Mouse (Mus musculus) G1E-ER4 (cell line): ENCODE measurements around the gene Hes2. TPM values are rescaled to one million over a fixed set of nuclear protein-coding genes. Genes with fewer than 3 reads are reported as not detected.

Experiments used
- GATA1 ChIP-seq: IDR thresholded peaks from one replicate; pipeline ENCODE4 v1.8.0; 2012; ENCODE audit warnings: low read length, inconsistent platforms
- polyA plus RNA-seq: library from polyadenylated mRNA; stranded (reverse); fragments of >175 nt; gene quantifications from 2 replicates; pipeline ENCODE4 v1.2.3, GENCODE M21; 2012

Hes2 gene
- polyA plus RNA-seq, 1 experiment: 0.14 TPM

DNA sequence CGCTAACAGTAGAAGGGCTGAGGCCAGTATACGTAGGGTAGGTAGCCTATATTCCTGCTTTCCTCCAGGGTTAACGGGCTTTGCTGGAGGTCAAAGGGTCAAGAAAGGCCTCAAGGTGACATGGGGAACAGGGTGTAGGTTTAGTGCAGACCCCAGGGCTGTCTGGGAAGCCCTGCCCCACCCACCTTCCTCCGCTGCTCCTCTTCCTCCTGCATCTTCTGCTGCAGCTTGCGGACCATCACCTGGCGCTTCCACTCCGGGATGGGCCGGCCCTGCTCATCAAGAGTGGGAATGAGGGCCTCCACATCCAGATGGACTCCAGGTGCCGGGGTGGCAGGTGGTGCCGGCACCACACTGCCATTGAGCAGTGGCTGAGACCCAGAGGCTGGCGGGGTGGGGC is 30.8 kb upstream of the Hes2 start:
- TF ChIP-seq GATA1: no peak

DNA sequence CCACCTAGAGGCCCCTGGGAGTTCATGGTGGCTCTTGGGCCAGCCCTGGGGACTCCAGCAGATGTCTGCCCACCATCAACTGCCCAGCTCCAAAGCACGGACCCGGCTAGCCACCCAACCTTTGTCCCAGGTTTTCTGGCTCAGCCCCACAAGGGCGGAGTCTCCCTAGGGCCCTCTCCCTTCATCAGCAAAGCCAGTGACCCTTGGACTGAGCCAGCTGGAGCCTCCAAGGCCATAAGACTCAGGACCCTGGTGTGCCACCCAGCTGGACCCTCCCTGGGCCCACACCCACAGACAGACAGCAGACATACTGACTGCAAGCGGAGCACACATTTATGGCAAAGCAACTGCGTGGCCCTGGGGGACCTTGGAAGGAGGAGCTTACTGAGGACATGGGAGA is 29.9 kb upstream of the Hes2 start:
- TF ChIP-seq GATA1: no peak

DNA sequence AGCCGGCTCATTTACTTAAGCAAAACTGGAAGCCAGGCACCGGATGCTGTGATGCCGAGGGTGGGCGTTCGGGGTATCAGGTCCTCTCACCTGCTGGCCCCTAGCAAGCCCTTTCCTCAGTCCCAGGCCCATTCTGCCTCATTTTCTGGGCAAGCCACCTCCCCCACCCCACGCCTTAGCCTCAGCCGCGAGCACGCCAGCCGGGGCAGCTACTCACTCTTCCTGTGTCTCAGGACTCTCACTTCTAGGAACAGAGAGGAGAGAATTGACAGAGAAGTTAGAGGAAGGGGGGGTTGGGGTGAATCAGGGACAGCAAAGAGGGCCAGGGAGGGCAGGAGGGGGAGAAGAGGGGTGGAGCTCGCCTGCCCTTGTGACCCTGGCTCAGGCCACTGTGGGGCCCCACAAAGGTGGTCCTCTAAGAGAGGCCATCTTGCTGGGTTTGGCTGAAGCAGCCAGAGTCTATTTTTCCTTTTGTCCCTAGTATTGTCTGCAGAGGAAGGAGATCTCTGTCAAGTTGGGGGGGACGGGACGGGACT is 29.2 kb upstream of the Hes2 start:
- no peak for TF ChIP-seq GATA1

DNA sequence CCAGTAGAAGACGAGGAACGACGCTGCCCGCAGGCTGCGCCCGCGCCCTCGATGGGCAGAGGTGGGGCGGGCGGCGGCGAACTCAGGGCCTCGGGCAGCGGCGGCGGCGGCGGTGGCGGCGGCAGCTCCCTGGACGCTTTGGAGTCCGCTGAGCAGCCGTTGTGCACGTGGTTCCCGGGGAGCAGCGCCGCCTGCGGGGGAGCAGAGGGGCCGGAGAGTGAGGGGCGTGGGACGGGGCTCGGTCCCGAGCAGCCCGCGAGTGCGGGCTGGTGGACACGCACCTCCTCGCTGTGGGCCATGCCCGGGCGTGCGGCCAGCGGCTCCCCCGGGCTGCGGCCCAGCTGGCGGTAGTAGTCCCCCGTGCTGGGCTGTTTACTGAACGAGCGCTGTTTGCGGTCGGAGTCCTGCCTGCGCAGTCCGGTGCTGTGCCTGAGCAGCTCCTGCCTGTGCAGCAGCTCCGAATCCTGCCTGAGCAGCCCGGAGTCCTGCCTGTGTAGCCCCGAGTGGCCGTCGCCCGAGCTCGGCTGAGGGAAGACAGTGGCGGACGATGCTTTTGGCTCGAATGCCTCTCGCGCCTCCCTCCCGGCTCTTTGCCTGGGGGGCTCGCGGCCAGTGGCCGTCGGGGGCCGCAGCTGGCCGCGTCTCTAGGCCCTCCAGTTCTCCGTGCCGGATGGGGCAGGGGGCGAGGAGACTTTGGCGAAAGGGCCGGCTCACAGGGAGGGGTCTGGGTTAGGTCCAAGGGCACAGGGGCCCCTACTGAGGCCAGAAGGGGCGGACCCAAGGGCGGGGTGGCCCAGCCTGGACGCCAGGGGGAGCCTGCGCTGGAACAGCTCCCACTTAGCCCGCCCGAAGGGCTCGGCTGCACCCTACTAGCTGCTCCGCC is 27.7 kb upstream of the Hes2 start:
- TF ChIP-seq GATA1: no peak

DNA sequence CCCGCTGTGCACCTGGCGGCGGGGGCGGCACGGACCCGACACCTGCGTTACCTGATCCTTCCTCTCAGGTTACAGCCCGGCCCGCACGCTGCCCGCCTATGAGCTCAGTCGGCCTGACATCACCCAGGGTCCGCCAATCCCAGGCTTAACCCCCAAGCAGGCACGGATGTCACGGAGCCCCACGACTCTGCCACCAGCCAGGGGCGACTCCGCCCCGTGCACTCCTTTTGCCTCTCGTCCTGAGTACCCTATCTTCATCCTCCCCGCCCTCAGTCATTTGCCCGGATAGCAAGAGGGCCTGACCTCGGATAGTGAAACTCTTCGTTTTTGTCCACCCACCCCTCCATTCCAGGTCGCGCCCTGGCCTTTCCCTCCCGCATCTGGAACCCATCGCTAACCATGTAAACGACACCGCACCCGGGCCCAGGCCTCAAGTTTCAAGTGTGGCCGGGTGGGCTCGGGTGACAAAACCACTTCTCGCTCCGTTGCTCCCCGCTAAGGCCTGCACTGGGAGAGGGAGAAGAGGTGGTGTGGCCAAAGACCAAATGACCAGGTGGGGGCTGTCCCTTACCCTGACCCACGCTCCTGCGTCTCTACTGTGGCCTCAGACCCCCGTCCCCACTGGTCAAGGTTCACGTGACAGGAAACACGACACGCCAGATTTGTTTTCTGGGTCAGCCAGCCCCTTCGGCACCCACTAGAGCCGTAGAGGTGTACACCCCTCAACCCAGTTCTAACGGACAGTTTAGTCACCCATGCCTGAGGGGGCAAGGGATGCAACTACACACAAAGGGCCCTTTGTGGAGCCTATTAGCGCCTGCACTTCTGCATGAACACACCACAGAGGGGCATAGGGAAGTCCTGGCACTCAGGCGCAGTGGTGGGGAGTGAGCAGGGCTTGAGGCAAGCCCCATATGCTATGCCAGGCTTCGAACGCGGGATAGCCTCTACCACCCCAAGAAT is 26.6 kb upstream of the Hes2 start:
- TF ChIP-seq GATA1: no peak

DNA sequence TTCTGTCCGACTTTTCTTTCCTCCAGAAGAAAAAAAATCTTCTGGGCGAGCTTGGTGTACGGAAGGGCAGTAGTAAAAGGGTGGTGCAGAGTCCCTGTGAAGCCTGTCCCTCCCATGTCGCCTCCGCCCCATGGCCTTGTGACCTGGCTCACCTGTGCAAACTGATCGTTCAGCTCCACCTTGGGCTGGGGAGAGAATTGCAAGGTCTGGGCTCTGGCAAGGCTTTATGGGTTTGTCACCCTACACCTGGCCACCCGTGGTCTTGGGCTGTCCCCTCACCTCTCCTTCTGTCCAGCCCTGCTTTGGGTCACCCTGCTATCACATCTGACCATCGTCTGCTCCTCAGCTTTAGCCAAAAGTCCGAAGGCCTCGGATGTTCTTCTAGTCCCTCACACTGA is 25.9 kb upstream of the Hes2 start:
- TF ChIP-seq GATA1: no peak

DNA sequence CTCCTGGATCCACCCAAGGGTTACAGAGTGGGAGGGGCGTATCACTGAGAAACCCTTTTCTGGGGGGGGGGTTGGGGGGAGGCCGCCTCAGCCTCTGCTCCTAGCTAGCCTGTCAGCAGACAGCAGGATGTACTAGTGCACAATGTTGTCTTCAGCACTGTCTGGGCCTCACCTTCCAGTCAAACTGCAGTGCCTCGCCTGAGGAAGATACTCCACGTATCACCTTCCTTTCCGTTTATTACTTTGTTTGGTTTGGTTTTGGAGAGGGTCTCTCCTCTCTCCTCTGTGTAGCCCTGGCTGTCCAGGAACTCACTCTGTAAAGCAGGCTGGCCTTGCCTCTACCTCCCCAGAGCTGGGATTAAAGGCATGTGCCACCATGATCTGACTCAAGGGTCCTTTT is 25.5 kb upstream of the Hes2 start:
- no peak for TF ChIP-seq GATA1

DNA sequence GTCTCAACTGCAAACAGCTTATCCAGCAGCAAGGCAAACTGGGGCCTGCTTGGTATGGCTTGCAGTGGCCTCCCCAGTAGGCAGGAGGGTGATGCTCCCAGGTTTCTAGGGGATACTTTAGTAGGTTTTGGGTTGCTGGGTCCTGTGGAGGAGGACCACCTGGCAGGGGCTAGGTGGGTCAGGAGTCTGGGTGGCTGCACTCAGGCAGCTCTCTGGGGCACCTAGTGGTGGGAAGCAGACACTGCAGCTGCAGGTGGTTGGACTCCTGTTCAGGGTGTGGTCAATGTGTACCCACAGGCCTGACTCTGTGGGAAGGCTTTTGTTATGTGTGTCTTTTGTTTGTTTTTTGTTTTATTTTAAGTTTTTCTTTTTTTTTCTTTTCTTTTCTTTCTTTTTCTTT is 24.2 kb upstream of the Hes2 start:
- TF ChIP-seq GATA1: no peak

DNA sequence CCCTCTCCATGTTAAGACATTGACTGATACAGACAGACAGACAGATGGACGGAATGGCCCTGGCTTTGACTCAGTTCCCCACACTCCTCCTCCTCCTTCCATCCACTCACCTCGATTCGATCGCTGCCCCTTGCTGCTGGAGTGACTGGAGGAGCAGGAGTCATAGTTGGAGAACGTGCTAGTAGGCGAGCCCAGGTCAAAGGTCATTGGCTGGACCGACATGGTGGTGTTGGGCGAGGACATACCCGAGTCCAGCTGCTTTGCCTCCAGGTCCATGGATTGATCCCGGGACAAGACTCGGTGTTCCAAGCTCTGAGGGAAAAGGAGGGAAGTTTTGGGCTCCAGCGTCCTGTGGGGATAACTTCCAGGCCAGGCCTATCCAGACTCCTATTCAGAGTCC is 23.3 kb upstream of the Hes2 start:
- no peak for TF ChIP-seq GATA1

DNA sequence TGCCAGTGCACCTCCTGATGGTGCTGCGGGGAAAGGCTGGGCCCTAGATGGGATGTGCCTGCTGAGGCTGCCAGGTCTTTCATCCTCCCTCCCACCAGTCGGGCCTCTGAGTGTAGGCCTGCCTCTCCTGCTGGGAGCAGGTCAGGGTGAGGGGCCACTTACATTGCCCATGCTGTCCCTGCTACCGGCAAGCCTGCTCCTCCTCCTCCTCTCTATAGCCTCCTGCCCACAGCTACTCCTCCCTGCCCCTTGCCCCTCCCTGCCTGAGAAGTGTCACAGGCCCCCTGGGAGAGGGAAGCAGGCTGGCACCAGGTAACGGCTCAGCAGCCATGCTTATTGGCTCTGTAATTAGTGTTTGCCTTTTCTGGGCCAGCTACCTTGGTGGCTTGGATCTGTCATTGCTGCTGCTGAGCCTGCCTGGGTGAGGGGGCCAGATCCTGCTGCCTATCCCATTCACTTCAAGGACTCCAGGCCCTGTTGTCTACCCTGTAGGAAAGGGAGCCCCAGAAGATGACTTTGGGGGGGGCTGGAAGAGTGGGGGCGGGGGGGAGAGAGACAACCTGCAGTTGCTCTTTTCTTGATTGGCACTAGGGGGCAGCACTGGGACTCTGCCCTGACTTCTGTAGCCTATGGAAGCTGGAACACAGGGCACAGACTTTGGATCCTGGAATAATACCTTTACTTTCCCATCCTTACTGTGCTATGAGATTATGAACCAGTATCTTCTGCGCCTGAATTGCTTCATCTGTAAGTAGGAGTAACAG is 22.4 kb upstream of the Hes2 start:
- TF ChIP-seq GATA1: no peak

DNA sequence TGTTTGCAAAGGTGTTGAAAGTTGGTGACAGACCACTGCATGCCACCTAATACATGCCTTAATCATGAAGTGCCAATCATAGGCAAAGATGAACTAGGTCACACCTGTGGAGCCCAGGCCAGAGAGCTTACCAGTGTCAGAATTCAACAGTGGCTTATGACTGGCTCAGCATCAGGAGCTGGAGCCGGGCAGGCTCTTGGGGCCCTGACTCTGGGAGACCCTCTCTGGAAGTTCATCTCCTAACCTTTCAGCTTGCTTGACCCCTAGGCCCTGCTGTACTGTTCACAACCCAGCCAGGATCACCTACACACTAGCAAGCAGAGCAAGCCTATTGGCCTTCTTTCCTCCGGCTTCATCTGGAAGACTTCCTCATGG is 21.8 kb upstream of the Hes2 start:
- no peak for TF ChIP-seq GATA1

DNA sequence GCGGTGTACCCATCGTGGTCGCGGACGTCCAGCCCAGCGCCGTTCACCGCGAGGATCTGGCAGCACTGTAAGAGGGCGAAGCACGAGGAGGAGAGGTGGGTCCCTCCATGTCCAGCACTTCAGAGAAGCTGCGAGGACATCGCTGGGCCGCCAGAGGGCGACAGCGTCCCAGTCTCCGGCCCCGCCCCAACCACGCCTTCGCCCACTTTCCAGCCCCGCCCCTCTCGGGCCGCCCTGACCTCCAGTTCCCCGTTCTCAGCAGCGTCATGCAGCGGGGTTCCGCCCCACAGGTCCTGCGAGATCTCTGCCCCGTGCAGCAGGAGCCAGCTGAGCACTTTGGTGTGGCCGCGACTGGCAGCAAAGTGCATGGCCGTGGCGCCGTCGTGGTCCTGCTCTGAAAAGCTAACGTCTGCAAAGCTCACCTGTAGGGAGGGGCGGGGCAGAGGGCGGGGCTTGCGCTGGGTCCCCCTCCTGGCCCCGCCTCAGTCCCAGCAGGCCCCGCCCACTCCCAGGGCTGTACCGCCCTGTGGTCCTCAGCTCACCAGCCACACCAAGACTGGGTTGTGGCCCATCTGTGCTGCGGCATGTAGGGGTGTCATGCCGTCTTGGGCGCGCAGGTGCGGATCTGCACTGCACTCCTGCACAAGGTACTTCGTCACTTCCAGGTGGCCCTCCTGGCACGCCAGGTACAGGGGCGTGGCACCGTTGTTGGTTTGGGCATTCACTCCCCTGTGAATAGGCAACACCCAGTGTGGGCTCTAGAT is 20.0 kb upstream of the Hes2 start:
- no peak for TF ChIP-seq GATA1

DNA sequence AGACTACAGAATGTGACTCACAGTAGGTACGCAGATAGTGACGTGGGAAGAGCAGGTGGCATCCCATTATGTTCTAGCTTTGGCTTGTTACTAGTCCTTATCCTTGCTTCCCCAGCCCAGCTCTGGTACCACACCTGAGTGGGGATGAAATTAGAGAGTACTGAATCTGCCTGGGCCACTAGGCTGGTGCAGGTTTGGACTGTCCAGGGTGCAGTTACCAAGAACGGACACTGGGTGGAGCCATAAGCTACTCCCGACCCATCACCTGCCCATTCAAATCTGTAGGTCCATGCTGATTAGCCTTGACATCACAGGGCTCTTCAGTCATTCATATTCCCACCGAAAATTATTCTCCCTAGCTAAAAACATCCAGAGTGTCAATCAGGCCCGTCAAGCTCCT is 18.2 kb upstream of the Hes2 start:
- no peak for TF ChIP-seq GATA1

DNA sequence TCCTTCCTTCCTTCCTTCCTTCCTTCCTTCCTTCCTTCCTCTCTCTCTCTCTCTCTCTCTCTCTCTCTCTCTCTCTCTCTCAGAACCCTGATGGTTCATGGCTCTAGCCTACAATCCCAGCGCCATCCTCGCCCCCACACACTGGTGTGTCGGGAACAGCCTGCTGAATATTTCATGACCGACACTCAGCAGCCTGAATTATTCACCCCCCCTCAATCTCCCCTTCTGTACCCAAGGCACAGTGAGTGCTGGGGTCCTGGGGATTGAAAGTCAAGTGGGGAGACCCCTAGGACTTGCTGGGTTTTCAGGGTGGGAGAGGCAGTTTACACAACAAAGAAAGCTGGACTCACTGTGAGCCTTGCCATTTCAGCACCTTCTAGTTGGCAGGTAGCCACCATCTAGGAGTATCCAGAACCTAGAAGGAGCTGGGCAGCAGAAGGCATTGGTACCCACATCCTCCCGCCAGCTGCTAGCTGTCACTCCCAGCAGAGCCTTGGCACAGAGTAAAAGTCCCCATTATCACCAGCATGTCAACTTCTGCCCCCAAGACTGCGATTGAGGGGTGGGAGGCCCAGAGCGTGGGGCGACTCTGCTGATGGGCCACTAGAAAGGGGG is 17.0 kb upstream of the Hes2 start:
- no peak for TF ChIP-seq GATA1

DNA sequence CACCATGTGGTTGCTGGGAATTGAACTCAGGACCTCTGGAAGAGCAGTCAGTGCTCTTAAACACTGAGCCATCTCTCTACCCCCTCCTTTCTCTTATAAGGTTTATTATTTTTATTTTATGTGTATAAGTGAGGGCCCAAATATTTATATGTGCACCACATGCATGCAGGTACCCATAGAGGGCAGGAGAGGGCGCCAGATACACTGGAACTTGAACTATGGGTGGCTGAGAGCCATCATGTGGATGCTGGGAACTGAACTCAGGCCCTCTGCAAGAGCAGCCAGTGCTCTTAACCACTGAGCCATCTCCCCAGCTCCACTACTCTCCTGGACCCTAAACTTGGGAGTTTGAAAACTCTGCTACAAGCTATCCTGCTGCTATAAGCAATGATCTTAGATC is 15.0 kb upstream of the Hes2 start:
- no peak for TF ChIP-seq GATA1
